Mouse (Mus musculus) cerebellum, adult 2 months (tissue): ENCODE results near the gene Stk10.

Experiments used
- CTCF ChIP-seq: fragments of 200-500 bp; IDR thresholded peaks from 2 replicates; pipeline ENCODE4 v1.5.1; 2011; ENCODE audit warnings: low read depth, mild to moderate bottlenecking, control low read depth, low read length, moderate library complexity, borderline replicate concordance; ENCODE audit not compliant: insufficient read depth
- POLR2A ChIP-seq: fragments of 200-500 bp; IDR thresholded peaks from 2 replicates; pipeline ENCODE4 v1.6.1; 2011; ENCODE audit warnings: low read length, control low read depth, borderline replicate concordance; ENCODE audit not compliant: insufficient read depth

GRCm38 (mm10) chr11:32493312-32493711 is 39.8 kb upstream of the Stk10 start:
- TF ChIP-seq CTCF: no peak
- TF ChIP-seq POLR2A: no peak
